In genomic region chr13:67553730-67554129, GRCm38 (mm10) we compare ENCODE assay signal across 7 mouse cellular contexts. TPM values are rescaled to one million over a fixed set of nuclear protein-coding genes. Genes with fewer than 3 reads are reported as not detected.
DNase-seq lines count a peak whose midpoint lies in the region; ATAC-seq and TF ChIP-seq lines count a peak whose summit lies in the region.

Gene Zfp748, minus strand, starts transcription at chr13:67553830.

- ATAC-seq in lung, embryonic 14.5 days (ENCODE audit: insufficient read depth): no peak
- 0 out of 2 replicates have a peak, but pooled peaks have one; percentile 11 for ATAC-seq in limb, embryonic 12.5 days (ENCODE audit: insufficient number of reproducible peaks, insufficient read depth, low FRiP score, low TSS enrichment, low read depth)

- H3K9ac ChIP-seq in lung, embryonic 14.5 days: peak within 1 kb of the TSS; percentile 88
- peak within 1 kb of the TSS; percentile 84 for H3K9ac ChIP-seq in limb, embryonic 12.5 days (replicated peaks)

- DNase-seq in lung, embryonic 14.5 days: no peak
- DNase-seq in lung, postnatal 10 days: no peak
- no peak for DNase-seq in forebrain, embryonic 10.5 days (ENCODE audit: extremely low spot score, low spot score)
- DNase-seq in cerebellum, postnatal 4 days (ENCODE audit: low spot score in 2 of 2): no peak
- DNase-seq in left cerebral cortex, adult 9 months (ENCODE audit: low spot score in 2 of 2): no peak

- no peaks in the 10 kb centered on the region for H3K36me3 ChIP-seq in lung, embryonic 14.5 days (ENCODE audit: insufficient read depth)
- H3K36me3 ChIP-seq in forebrain, embryonic 10.5 days (replicated peaks): peaks cover 8% of the 10 kb centered on the region; the same call in 1 of the 2 replicates
- no peaks in the 10 kb centered on the region for H3K36me3 ChIP-seq in limb, embryonic 12.5 days

- H3K9me3 ChIP-seq in lung, embryonic 14.5 days (ENCODE audit: low read depth, low read length): no peaks in the 10 kb centered on the region
- H3K9me3 ChIP-seq in forebrain, embryonic 10.5 days: no peaks in the 10 kb centered on the region
- no peaks in the 10 kb centered on the region for H3K9me3 ChIP-seq in limb, embryonic 12.5 days

- H3K4me3 ChIP-seq in lung, embryonic 14.5 days (ENCODE audit: low read depth, low read length): peak within 1 kb of the TSS; percentile 87
- H3K4me3 ChIP-seq in forebrain, embryonic 10.5 days: peak within 1 kb of the TSS; percentile 70
- peak within 1 kb of the TSS; percentile 82 for H3K4me3 ChIP-seq in limb, embryonic 12.5 days (replicated peaks)
- peak within 1 kb of the TSS; percentile 91 for H3K4me3 ChIP-seq in olfactory bulb, adult 2 months (ENCODE audit: insufficient read depth, low read depth, low read length)

- peak within 1 kb of the TSS; percentile 95 for H3K27ac ChIP-seq in lung, embryonic 14.5 days (ENCODE audit: low read depth)
- H3K27ac ChIP-seq in forebrain, embryonic 10.5 days: peak within 1 kb of the TSS; percentile 94
- H3K27ac ChIP-seq in limb, embryonic 12.5 days: peak within 1 kb of the TSS; percentile 94
- peak within 1 kb of the TSS; percentile 62; the same call in 1 of the 2 replicates for H3K27ac ChIP-seq in olfactory bulb, adult 2 months (ENCODE audit: insufficient read depth, low read depth, low read length)

- WGBS in lung, embryonic 14.5 days: 70% methylated on average over 4 of the region's 4 CpGs
- 82% methylated on average over 4 of the region's 4 CpGs for WGBS in forebrain, embryonic 10.5 days
- WGBS in limb, embryonic 12.5 days: 77% methylated on average over 4 of the region's 4 CpGs
- 63% methylated on average over 4 of the region's 4 CpGs for WGBS in olfactory bulb, adult 2 months

- H3K4me2 ChIP-seq in lung, embryonic 14.5 days: peak within 1 kb of the TSS; percentile 79
- H3K4me2 ChIP-seq in limb, embryonic 12.5 days: peak within 1 kb of the TSS; percentile 70

- H3K27me3 ChIP-seq in lung, embryonic 14.5 days (ENCODE audit: insufficient read depth, low read length): no peaks in the 10 kb centered on the region
- H3K27me3 ChIP-seq in forebrain, embryonic 10.5 days (ENCODE audit: poor library complexity, severe bottlenecking): no peaks in the 10 kb centered on the region
- H3K27me3 ChIP-seq in limb, embryonic 12.5 days: no peaks in the 10 kb centered on the region

- TF ChIP-seq CTCF in lung, embryonic 14.5 days (IDR thresholded peaks at IDR 0.05; ENCODE audit: low read depth): no peak
- TF ChIP-seq CTCF in olfactory bulb, adult 2 months (IDR thresholded peaks at IDR 0.05; ENCODE audit: insufficient read depth, low read depth, low read length): no peak

- H3K4me1 ChIP-seq in lung, embryonic 14.5 days (ENCODE audit: insufficient read depth): no peaks in the 10 kb centered on the region
- H3K4me1 ChIP-seq in forebrain, embryonic 10.5 days: peaks cover 13% of the 10 kb centered on the region
- peaks cover 8% of the 10 kb centered on the region for H3K4me1 ChIP-seq in limb, embryonic 12.5 days (replicated peaks)
- H3K4me1 ChIP-seq in olfactory bulb, adult 2 months (ENCODE audit: control insufficient read depth, insufficient read depth, low read length): no peaks in the 10 kb centered on the region

- no peak for TF ChIP-seq POLR2A in olfactory bulb, adult 2 months (IDR thresholded peaks at IDR 0.05; ENCODE audit: insufficient read depth, low read depth, low read length)

RNA-seq across cellular contexts. Expression of gene Zfp748, which starts in this region (rescaled TPM):
- polyA plus RNA-seq in lung, embryonic 14.5 days (2014; fragmentation: Nextera tagmentation; extraction: Ambion mirVana): 16.0 and 16.5 TPM in 2 replicates
- polyA plus RNA-seq in forebrain, embryonic 10.5 days (2016; fragmentation: Nextera tagmentation; extraction: Ambion mirVana): 15.4 and 17.3 TPM in 2 replicates
- polyA plus RNA-seq in limb, embryonic 12.5 days (2016; fragmentation: Nextera tagmentation; extraction: Ambion mirVana): 16.5 and 17.6 TPM in 2 replicates
- polyA plus RNA-seq in olfactory bulb, adult 2 months (2012; ENCODE audit: insufficient read depth, insufficient read length, low replicate concordance, missing spikeins): not detected in 2 replicates

Comparison
In these comparisons a context has a peak if more than half of its experiments do, and no peak if none do; other contexts are left out.
1. RNA of gene Zfp748 (polyA plus RNA-seq): 16.5 to 17.6 TPM in limb, embryonic 12.5 days, 16.0 to 16.5 TPM in lung, embryonic 14.5 days and 15.4 to 17.3 TPM in forebrain, embryonic 10.5 days; not detected in olfactory bulb, adult 2 months; every median in the first group is over 10 times any median in the second.
2. Peak in every context shown above with its lines, with median percentiles within 50 percentile points of each other: H3K27ac ChIP-seq and H3K4me3 ChIP-seq.